ENCODE assay signal across 8 mouse cellular contexts in the genomic region with DNA sequence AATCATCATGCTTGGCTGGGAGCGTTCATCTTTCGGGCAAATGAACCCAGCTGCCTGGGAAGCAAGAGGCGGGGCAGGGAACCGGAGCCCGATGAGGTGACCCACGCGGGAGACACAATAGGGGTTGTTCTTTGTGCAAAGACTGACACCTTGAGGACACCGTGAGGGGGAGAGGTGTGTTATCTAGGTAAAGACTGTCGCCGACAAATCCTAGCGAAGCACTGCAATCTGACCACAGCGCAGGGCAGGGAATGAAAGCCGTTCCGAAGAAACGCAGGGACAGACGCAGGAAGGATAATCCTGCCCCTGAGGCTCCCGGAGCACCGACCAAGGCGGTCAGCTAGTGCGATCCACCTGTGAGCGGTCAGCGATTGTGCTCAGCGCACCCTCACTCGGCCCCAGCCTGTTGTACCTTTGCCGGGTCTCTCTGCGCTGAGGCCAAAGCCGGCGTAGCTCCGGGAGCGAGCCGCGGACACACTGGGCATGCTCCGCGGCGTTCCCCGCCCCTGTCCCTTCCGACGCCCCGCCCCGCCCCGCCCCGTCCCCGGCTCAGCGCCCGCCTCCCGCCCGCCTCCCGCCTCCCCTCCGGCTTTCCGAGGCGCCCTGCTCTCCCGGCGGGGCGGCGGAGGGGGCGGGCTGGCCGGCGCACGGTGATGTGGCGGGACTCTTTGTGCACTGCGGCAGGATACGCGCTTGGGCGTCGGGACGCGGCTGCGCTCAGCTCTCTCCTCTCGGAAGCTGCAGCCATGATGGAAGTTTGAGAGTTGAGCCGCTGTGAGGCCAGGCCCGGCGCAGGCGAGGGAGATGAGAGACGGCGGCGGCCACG. TPM values are rescaled to one million over a fixed set of nuclear protein-coding genes. Genes with fewer than 3 reads are reported as not detected.
DNase-seq lines count a peak whose midpoint lies in the region; ATAC-seq lines count a peak whose summit lies in the region.

A gene (plus strand): TSS at position 598 of the 826 bp plus-strand sequence.

- H3K36me3 ChIP-seq in hindbrain, embryonic 12.5 days, result no peaks in the 10 kb centered on the region

- peak within 1 kb of the TSS; percentile 99 for H3K27ac ChIP-seq in hindbrain, embryonic 12.5 days

- H3K4me1 ChIP-seq in hindbrain, embryonic 12.5 days, result peaks cover 25% of the 10 kb centered on the region

- DNase-seq in R1 (ENCODE audit: low read depth, low spot score), result peak; percentile 95
- DNase-seq in cerebellum, postnatal 14 days, result peak; percentile 98 to 99
- peak; percentile 93 to 97 for DNase-seq in frontal cortex, postnatal 14 days (ENCODE audit: low spot score in 2 of 2)
- DNase-seq in layer of hippocampus, postnatal 25 days (ENCODE audit: extremely low spot score in 1 of 2, low spot score in 1 of 2), result peak; percentile 96 to 99
- DNase-seq in lung, postnatal 14 days, result peak; percentile 96
- DNase-seq in ovary, postnatal 36 days (ENCODE audit: low spot score), result peak; percentile 99
- DNase-seq in thymus, postnatal 14 days, result peak; percentile 98

- peak; percentile 91 for ATAC-seq in hindbrain, embryonic 12.5 days (ENCODE audit: low FRiP score)

- H3K4me3 ChIP-seq in hindbrain, embryonic 12.5 days, result peak within 1 kb of the TSS; percentile 96

- H3K4me2 ChIP-seq in hindbrain, embryonic 12.5 days (replicated peaks), result peak within 1 kb of the TSS; percentile 90

- H3K9me3 ChIP-seq in hindbrain, embryonic 12.5 days (replicated peaks), result no peaks in the 10 kb centered on the region

- WGBS in hindbrain, embryonic 12.5 days, result under 1% methylated on average over 60 of the region's 77 CpGs

- H3K9ac ChIP-seq in hindbrain, embryonic 12.5 days, result peak within 1 kb of the TSS; percentile 98

- H3K27me3 ChIP-seq in hindbrain, embryonic 12.5 days, result peaks cover 6% of the 10 kb centered on the region

RNA-seq across cellular contexts. Expression of the gene that starts here (rescaled TPM):
- 14.1 and 15.7 TPM in 2 replicates for polyA plus RNA-seq in hindbrain, embryonic 12.5 days (2016; fragmentation: Nextera tagmentation; extraction: Ambion mirVana)
- 100 to 1,000 TPM; 111 to 117 TPM for total RNA-seq in layer of hippocampus, postnatal 25 days (2021)

Comparison
In these comparisons a context has a peak if more than half of its experiments do, and no peak if none do; other contexts are left out.
1. Peak in every context shown above with its lines: DNase-seq, ATAC-seq, H3K4me3 ChIP-seq and H3K27ac ChIP-seq.